Mouse (Mus musculus): ENCODE data around the gene Gtf2f1. TPM values are rescaled to one million over a fixed set of nuclear protein-coding genes. Genes with fewer than 3 reads are reported as not detected.

Gene Gtf2f1
- polyA plus RNA-seq, 1 experiment, result 175 TPM

GRCm38 (mm10) chr17:57027471-57027870 lies 16.4 kb upstream of the Gtf2f1 start:
- no peak overlapping the region for H3K27ac ChIP-seq (ENCODE audit: control insufficient read depth, insufficient read depth, low read depth, low read length)
- no peak for TF ChIP-seq POLR2A (IDR thresholded peaks at IDR 0.05; ENCODE audit: control insufficient read depth, low read depth, low read length)
- TF ChIP-seq CTCF (IDR thresholded peaks at IDR 0.05; ENCODE audit: control insufficient read depth, insufficient read depth, insufficient replicate concordance, low read depth, low read length), result no peak
- H3K27me3 ChIP-seq (ENCODE audit: control insufficient read depth, insufficient read depth, low read length), result no peaks in the 10 kb centered on the region
- no peak overlapping the region for H3K4me3 ChIP-seq (ENCODE audit: control insufficient read depth, low read depth, low read length)
- peaks cover 9% of the 10 kb centered on the region for H3K36me3 ChIP-seq (ENCODE audit: control insufficient read depth, insufficient read depth, low read length)
- peaks cover 17% of the 10 kb centered on the region for H3K4me1 ChIP-seq (ENCODE audit: control insufficient read depth, insufficient read depth, low read length)

GRCm38 (mm10) chr17:57020960-57021359 lies 9.9 kb upstream of the Gtf2f1 start:
- H3K27me3 ChIP-seq (ENCODE audit: control insufficient read depth, insufficient read depth, low read length), result no peaks in the 10 kb centered on the region
- no peak overlapping the region for H3K27ac ChIP-seq (ENCODE audit: control insufficient read depth, insufficient read depth, low read depth, low read length)
- H3K4me3 ChIP-seq (ENCODE audit: control insufficient read depth, low read depth, low read length), result no peak overlapping the region
- no peaks in the 10 kb centered on the region for H3K4me1 ChIP-seq (ENCODE audit: control insufficient read depth, insufficient read depth, low read length)
- H3K36me3 ChIP-seq (ENCODE audit: control insufficient read depth, insufficient read depth, low read length), result peaks cover 6% of the 10 kb centered on the region
- TF ChIP-seq CTCF (IDR thresholded peaks at IDR 0.05; ENCODE audit: control insufficient read depth, insufficient read depth, insufficient replicate concordance, low read depth, low read length), result no peak
- no peak for TF ChIP-seq POLR2A (IDR thresholded peaks at IDR 0.05; ENCODE audit: control insufficient read depth, low read depth, low read length)

GRCm38 (mm10) chr17:57019693-57020092 lies 8.6 kb upstream of the Gtf2f1 start:
- H3K27ac ChIP-seq (ENCODE audit: control insufficient read depth, insufficient read depth, low read depth, low read length), result no peak overlapping the region
- no peak for TF ChIP-seq CTCF (IDR thresholded peaks at IDR 0.05; ENCODE audit: control insufficient read depth, insufficient read depth, insufficient replicate concordance, low read depth, low read length)
- TF ChIP-seq POLR2A (IDR thresholded peaks at IDR 0.05; ENCODE audit: control insufficient read depth, low read depth, low read length), result no peak
- no peak overlapping the region for H3K4me3 ChIP-seq (ENCODE audit: control insufficient read depth, low read depth, low read length)
- peaks cover 3% of the 10 kb centered on the region for H3K36me3 ChIP-seq (ENCODE audit: control insufficient read depth, insufficient read depth, low read length)
- H3K27me3 ChIP-seq (ENCODE audit: control insufficient read depth, insufficient read depth, low read length), result no peaks in the 10 kb centered on the region
- no peaks in the 10 kb centered on the region for H3K4me1 ChIP-seq (ENCODE audit: control insufficient read depth, insufficient read depth, low read length)

- no peaks in the 10 kb centered on the region for H3K27me3 ChIP-seq (ENCODE audit: control insufficient read depth, insufficient read depth, low read length)
- TF ChIP-seq CTCF (IDR thresholded peaks at IDR 0.05; ENCODE audit: control insufficient read depth, insufficient read depth, insufficient replicate concordance, low read depth, low read length), result no peak
- no peak for TF ChIP-seq POLR2A (IDR thresholded peaks at IDR 0.05; ENCODE audit: control insufficient read depth, low read depth, low read length)
- H3K27ac ChIP-seq (ENCODE audit: control insufficient read depth, insufficient read depth, low read depth, low read length), result peak overlapping the region; percentile 97
- no peaks in the 10 kb centered on the region; the same call in 1 of the 2 replicates for H3K36me3 ChIP-seq (ENCODE audit: control insufficient read depth, insufficient read depth, low read length)
- peaks cover 5% of the 10 kb centered on the region for H3K4me1 ChIP-seq (ENCODE audit: control insufficient read depth, insufficient read depth, low read length)
- H3K4me3 ChIP-seq (ENCODE audit: control insufficient read depth, low read depth, low read length), result peak overlapping the region; percentile 97
Measured at GRCm38 (mm10) chr17:57012245-57012795, 1.2 kb upstream of the Gtf2f1 start.

GRCm38 (mm10) chr17:57010911-57011235 lies 215 bp downstream of the Gtf2f1 start:
- H3K36me3 ChIP-seq (ENCODE audit: control insufficient read depth, insufficient read depth, low read length), result no peaks in the 10 kb centered on the region; the same call in 1 of the 2 replicates
- no peaks in the 10 kb centered on the region for H3K27me3 ChIP-seq (ENCODE audit: control insufficient read depth, insufficient read depth, low read length)
- peak overlapping the region; percentile 97 for H3K27ac ChIP-seq (ENCODE audit: control insufficient read depth, insufficient read depth, low read depth, low read length)
- peak overlapping the region; percentile 97 for H3K4me3 ChIP-seq (ENCODE audit: control insufficient read depth, low read depth, low read length)
- peaks cover 5% of the 10 kb centered on the region for H3K4me1 ChIP-seq (ENCODE audit: control insufficient read depth, insufficient read depth, low read length)
- TF ChIP-seq CTCF (IDR thresholded peaks at IDR 0.05; ENCODE audit: control insufficient read depth, insufficient read depth, insufficient replicate concordance, low read depth, low read length), result no peak
- no peak for TF ChIP-seq POLR2A (IDR thresholded peaks at IDR 0.05; ENCODE audit: control insufficient read depth, low read depth, low read length)

GRCm38 (mm10) chr17:57007137-57007905 lies 3.8 kb downstream of the Gtf2f1 start:
- Histone ChIP-seq H3K4me1 (ENCODE audit: control insufficient read depth, insufficient read depth, low read length) (peaks cover 5% of the 10 kb centered on the region), H3K4me3 (ENCODE audit: control insufficient read depth, low read depth, low read length) (no peak overlapping the region), H3K27me3 (ENCODE audit: control insufficient read depth, insufficient read depth, low read length) (no peaks in the 10 kb centered on the region), H3K27ac (ENCODE audit: control insufficient read depth, insufficient read depth, low read depth, low read length) (no peak overlapping the region), H3K36me3 (ENCODE audit: control insufficient read depth, insufficient read depth, low read length) (no peaks in the 10 kb centered on the region; the same call in 1 of the 2 replicates)
- no peak for TF ChIP-seq POLR2A (IDR thresholded peaks at IDR 0.05; ENCODE audit: control insufficient read depth, low read depth, low read length)
- TF ChIP-seq CTCF (IDR thresholded peaks at IDR 0.05; ENCODE audit: control insufficient read depth, insufficient read depth, insufficient replicate concordance, low read depth, low read length), result peak; percentile 30; the same call in 1 of the 2 replicates

- TF ChIP-seq CTCF (IDR thresholded peaks at IDR 0.05; ENCODE audit: control insufficient read depth, insufficient read depth, insufficient replicate concordance, low read depth, low read length) (no peak), POLR2A (IDR thresholded peaks at IDR 0.05; ENCODE audit: control insufficient read depth, low read depth, low read length) (no peak)
- Histone ChIP-seq H3K27ac (ENCODE audit: control insufficient read depth, insufficient read depth, low read depth, low read length) (no peak overlapping the region), H3K4me1 (ENCODE audit: control insufficient read depth, insufficient read depth, low read length) (no peaks in the 10 kb centered on the region), H3K36me3 (ENCODE audit: control insufficient read depth, insufficient read depth, low read length) (no peaks in the 10 kb centered on the region), H3K4me3 (ENCODE audit: control insufficient read depth, low read depth, low read length) (no peak overlapping the region), H3K27me3 (ENCODE audit: control insufficient read depth, insufficient read depth, low read length) (no peaks in the 10 kb centered on the region)
Measured at GRCm38 (mm10) chr17:57003994-57004393, 7.1 kb downstream of the Gtf2f1 start.
